Mouse (Mus musculus) embryonic fibroblast, embryonic 13.5 days (primary cell): ENCODE results near the gene Pcolce2.

Source experiments
- CTCF ChIP-seq: IDR thresholded peaks from 2 replicates; pipeline ENCODE4 v1.5.1; 2011; ENCODE audit warnings: mild to moderate bottlenecking, control low read depth, low read length, moderate library complexity, borderline replicate concordance; ENCODE audit not compliant: insufficient read depth
- POLR2A ChIP-seq: IDR thresholded peaks from 2 replicates; pipeline ENCODE4 v1.6.1; 2011; ENCODE audit warnings: low read depth, mild to moderate bottlenecking, control low read depth, low read length, moderate library complexity

DNA sequence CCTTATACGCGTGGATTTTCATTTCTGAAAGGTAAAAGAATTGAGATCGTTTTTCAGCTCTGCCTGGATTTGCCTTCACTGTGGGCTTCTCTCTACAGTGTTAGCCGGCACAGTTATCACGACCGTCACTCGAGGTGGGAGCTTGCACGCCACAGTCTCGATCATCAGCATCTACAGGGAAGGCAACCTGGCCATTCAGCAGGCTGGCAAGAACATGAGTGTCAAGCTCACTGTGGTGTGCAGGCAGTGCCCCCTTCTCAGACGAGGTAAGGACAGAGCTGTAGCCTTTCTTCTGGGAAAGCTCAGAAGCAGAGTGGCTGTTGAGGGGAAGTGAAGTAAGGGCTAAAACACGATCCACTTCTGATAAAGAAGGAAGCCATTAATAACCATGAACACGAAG, 57.1 kb downstream of the Pcolce2 start:
- TF ChIP-seq CTCF (no peak), POLR2A (no peak)
